Mouse (Mus musculus) hindbrain, embryonic 16.5 days (tissue): Measurements from ENCODE around the gene Tssk3. TPM values are rescaled to one million over a fixed set of nuclear protein-coding genes. Genes with fewer than 3 reads are reported as not detected.

Experiments used
- ATAC-seq: fragments of 200-750 bp; cut with Nextera tagmentation; 2 replicates; pipeline ENCODE4 v1.8.0; 2017; ENCODE audit warnings: moderate TSS enrichment, moderate library complexity
- H3K27ac ChIP-seq: fragments of 300-500 bp; sonication (generic); 2 replicates; pipeline ENCODE4 v1.5.1; 2014; ENCODE audit warnings: low read depth, mild to moderate bottlenecking, control low read depth, low read length, moderate library complexity
- H3K27me3 ChIP-seq: fragments of 300-500 bp; sonication (generic); replicated peaks from 2 replicates; pipeline ENCODE4 v1.6.1; 2014; ENCODE audit warnings: low read length; ENCODE audit not compliant: control insufficient read depth, insufficient read depth
- H3K36me3 ChIP-seq: fragments of 300-500 bp; sonication (generic); 2 replicates; pipeline ENCODE4 v1.6.1; 2014; ENCODE audit warnings: mild to moderate bottlenecking, low read length, moderate library complexity, mixed read lengths; ENCODE audit not compliant: control insufficient read depth, insufficient read depth
- H3K4me1 ChIP-seq: fragments of 300-500 bp; sonication (generic); 2 replicates; pipeline ENCODE4 v1.6.1; 2014; ENCODE audit warnings: low read depth, low read length; ENCODE audit not compliant: control insufficient read depth, insufficient read depth
- H3K4me2 ChIP-seq: fragments of 300-500 bp; sonication (generic); 2 replicates; pipeline ENCODE4 v1.6.1; 2014; ENCODE audit warnings: mild to moderate bottlenecking, low read length, control low read depth, moderate library complexity
- H3K4me3 ChIP-seq: fragments of 300-500 bp; sonication (generic); 2 replicates; pipeline ENCODE4 v1.5.1; 2014; ENCODE audit warnings: mild to moderate bottlenecking, low read length, control low read depth, moderate library complexity
- H3K9ac ChIP-seq: fragments of 300-500 bp; sonication (generic); 2 replicates; pipeline ENCODE4 v1.6.1; 2014; ENCODE audit warnings: low read depth, mild to moderate bottlenecking, control low read depth, low read length, moderate library complexity
- H3K9me3 ChIP-seq: fragments of 300-500 bp; sonication (generic); 2 replicates; pipeline ENCODE4 v1.6.1; 2014; ENCODE audit warnings: mild to moderate bottlenecking, low read length, moderate library complexity; ENCODE audit not compliant: control insufficient read depth
- WGBS: fragments of 180-500 bp; shearing (Covaris S2); extraction: QIAGEN DNeasy Blood & Tissue Kit; methylation state at CpG from one replicate; pipeline ENCODE4 v1.1.7; 2014; 5-methylcytosine and 5-hydroxymethylcytosine counted together
- polyA plus RNA-seq: library from polyadenylated mRNA; unstranded; fragments of >200 nt; fragmentation: Nextera tagmentation; extraction: Ambion mirVana; gene quantifications from 2 replicates; pipeline ENCODE4 v1.2.1, GENCODE M21; 2015

The Tssk3 gene
- polyA plus RNA-seq, 1 experiment from 2014 or later: 0.79 TPM

DNA sequence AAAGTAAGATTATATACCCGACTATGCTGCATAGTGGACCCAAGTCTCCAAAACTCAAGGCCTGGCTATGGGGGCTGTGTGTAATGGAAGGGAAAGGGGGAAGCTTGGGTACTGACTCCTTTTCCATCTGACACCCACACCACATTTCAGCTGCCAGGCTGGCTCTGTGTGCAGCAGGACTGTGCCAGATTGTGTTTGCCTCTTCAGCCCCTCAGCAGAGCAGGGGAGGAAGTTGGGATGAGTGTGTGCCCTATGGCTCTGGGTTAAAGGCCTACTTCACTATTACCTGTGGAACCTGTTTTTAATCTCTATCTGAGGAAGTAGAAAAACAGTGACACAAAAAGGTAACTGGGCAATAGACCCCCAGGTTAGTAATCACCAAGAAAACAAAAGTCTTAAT is 9.7 kb downstream of the Tssk3 start:
- ATAC-seq: no peak
- 92% methylated on average over 1 of the region's 1 CpGs for WGBS
- no peaks in the 10 kb centered on the region for H3K9me3 ChIP-seq
- no peaks in the 10 kb centered on the region for H3K4me1 ChIP-seq
- H3K9ac ChIP-seq: no peak overlapping the region
- no peak overlapping the region for H3K27ac ChIP-seq
- peaks cover 24% of the 10 kb centered on the region for H3K36me3 ChIP-seq
- no peak overlapping the region for H3K4me3 ChIP-seq
- H3K27me3 ChIP-seq: no peaks in the 10 kb centered on the region
- H3K4me2 ChIP-seq: no peak overlapping the region

DNA sequence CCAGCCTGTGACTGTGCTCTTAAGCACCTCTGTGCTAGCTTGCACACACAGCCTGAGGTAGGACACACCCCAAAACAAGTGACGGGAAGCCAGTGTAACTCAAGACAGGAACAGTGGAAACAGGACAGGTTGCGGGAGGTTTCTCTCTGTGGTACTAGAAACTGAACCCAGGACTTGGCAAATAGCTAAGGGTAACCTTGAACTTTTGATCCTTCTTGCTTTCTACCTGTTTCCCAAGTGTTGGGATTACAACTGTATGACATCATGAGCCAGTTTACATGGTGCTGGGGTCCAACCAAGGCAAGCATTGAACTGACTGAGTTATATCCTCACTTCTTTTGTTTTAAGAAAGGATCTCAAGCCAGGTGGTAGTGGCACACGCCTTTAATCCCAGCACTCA is 11.0 kb downstream of the Tssk3 start:
- no peak overlapping the region for H3K4me2 ChIP-seq
- no peak for ATAC-seq

DNA sequence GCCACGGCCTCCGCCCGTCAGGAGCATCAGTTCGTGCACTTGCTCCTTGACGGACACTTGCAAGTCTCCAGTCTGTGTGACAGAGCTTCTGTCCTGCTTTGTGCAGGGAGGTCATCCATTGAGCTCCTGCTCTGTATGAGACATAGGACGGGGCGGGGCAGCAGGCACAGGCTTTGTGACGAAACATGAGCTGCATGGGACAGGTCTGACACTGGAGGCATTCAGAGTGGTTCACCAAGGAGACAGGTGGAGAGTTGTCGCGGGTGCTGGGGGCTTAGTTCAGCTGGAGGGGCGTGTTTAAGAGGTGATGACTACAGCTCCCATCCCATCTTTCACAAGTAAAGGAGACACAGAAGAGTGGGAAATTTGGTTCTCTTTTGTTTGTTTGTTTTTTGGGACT is 14.8 kb downstream of the Tssk3 start:
- Histone ChIP-seq H3K9ac (no peak overlapping the region), H3K27me3 (no peaks in the 10 kb centered on the region), H3K4me1 (no peaks in the 10 kb centered on the region), H3K4me3 (no peak overlapping the region), H3K9me3 (no peaks in the 10 kb centered on the region), H3K4me2 (no peak overlapping the region), H3K36me3 (peaks cover 40% of the 10 kb centered on the region), H3K27ac (no peak overlapping the region)
- 90% methylated on average over 11 of the region's 11 CpGs for WGBS
- ATAC-seq: no peak

More for the DNA sequence above, 11.0 kb downstream of the Tssk3 start:
- Histone ChIP-seq H3K4me3 (no peak overlapping the region), H3K27me3 (no peaks in the 10 kb centered on the region), H3K9ac (no peak overlapping the region), H3K27ac (no peak overlapping the region), H3K36me3 (peaks cover 19% of the 10 kb centered on the region), H3K9me3 (no peaks in the 10 kb centered on the region), H3K4me1 (no peaks in the 10 kb centered on the region)
- WGBS: 93% methylated on average over 3 of the region's 3 CpGs

DNA sequence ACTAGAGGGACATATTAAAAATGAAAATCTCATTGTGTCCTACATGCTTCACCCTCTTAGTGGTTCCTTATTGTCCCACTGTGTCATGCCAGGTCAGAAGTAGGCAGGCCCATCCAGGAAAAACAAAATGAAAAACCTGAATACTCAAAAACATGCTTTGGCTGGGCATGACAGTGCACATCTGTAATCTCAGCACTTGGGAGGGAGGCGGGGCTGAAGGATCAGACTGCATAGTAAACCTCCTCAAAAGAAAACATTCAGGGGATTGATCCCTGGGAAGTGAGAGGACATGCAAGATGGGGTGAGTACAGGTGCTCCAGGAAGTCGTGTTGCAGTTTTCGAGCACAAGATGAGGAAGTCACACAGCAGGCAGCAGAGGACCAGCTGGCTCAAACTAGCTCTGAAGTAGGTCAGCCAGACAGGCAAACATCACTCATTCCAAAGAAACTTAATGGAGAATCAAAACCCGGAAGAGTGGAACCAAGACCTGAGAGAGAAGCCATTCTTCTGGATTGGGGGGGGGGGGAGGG is 26.5 kb downstream of the Tssk3 start:
- Histone ChIP-seq H3K4me2 (no peak overlapping the region), H3K9ac (no peak overlapping the region), H3K27ac (no peak overlapping the region), H3K9me3 (no peaks in the 10 kb centered on the region), H3K4me1 (peaks cover 8% of the 10 kb centered on the region), H3K27me3 (no peaks in the 10 kb centered on the region), H3K4me3 (no peak overlapping the region), H3K36me3 (peaks cover 20% of the 10 kb centered on the region)
- ATAC-seq: no peak
- 86% methylated on average over 4 of the region's 4 CpGs for WGBS

DNA sequence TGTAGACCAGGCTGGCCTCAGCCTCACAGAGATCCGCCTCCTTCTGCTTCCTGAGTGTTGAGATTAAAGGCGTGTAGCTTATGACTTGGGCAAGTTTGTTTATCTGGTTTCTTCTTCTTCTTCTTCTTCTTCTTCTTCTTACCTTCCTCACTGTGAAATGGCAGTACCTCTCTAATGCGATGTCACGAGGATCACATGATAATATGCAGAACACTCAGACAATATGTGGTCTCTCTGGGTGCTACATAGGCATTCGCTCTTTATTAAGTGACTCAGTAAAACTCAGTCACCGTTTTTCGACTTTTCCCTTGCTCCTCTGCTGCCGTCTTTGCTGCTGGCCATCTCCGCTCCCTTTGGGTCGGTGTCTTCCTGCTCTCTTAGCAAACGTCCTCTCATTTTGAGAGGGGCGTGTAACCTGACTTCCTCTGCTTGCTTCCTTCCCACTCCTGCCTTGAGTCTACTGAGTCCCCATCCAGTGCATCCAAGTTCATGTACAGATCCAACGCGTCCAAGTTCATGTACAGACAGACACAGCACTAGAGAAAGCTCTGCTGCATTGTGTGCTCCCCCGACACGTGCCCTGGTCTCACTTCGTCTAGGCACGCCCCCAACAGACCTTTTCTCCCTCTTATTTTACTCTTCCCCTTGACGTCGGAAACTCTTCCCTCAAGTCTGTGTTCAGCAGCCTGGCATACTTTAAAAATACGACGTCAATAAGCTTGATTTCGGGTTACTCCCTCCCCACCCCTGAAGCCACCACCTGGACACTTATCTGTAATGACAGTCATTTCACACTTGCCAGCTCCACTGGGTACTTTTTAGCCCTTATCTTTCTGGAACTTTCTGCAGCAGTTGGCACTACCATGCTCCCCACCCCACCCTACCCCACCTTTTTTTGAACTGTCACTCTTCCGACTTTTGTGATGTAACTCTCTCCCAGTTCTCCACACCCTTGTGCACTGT is 27.4 kb downstream of the Tssk3 start:
- no peak for ATAC-seq
- H3K4me1 ChIP-seq: peaks cover 8% of the 10 kb centered on the region
- 88% methylated on average over 24 of the region's 24 CpGs for WGBS
- no peak overlapping the region for H3K27ac ChIP-seq
- H3K9me3 ChIP-seq: no peaks in the 10 kb centered on the region
- H3K4me2 ChIP-seq: no peak overlapping the region
- no peak overlapping the region for H3K9ac ChIP-seq
- no peaks in the 10 kb centered on the region for H3K27me3 ChIP-seq
- H3K4me3 ChIP-seq: no peak overlapping the region
- H3K36me3 ChIP-seq: peaks cover 15% of the 10 kb centered on the region

DNA sequence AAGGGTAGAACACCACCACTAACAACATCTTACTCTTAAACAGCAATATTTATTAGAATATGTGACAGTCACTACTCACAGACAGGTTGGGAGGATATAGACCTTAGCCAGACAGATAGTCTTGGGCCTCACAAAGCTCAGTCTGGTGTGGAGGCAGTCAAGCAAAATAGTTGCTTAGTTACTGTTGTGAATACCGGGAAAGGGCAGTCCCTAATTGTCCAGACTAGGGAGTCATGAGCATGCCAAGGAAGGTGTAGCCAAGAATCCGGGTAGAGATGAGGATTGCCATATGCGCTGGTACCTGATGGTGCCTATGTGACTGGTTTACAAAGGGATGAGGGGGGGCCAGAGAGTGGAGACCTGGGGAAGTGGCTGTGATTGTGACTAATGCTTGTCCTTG is 28.7 kb downstream of the Tssk3 start:
- ATAC-seq: no peak
- H3K27ac ChIP-seq: peak overlapping the region; percentile 79
- WGBS: 37% methylated on average over 3 of the region's 3 CpGs

DNA sequence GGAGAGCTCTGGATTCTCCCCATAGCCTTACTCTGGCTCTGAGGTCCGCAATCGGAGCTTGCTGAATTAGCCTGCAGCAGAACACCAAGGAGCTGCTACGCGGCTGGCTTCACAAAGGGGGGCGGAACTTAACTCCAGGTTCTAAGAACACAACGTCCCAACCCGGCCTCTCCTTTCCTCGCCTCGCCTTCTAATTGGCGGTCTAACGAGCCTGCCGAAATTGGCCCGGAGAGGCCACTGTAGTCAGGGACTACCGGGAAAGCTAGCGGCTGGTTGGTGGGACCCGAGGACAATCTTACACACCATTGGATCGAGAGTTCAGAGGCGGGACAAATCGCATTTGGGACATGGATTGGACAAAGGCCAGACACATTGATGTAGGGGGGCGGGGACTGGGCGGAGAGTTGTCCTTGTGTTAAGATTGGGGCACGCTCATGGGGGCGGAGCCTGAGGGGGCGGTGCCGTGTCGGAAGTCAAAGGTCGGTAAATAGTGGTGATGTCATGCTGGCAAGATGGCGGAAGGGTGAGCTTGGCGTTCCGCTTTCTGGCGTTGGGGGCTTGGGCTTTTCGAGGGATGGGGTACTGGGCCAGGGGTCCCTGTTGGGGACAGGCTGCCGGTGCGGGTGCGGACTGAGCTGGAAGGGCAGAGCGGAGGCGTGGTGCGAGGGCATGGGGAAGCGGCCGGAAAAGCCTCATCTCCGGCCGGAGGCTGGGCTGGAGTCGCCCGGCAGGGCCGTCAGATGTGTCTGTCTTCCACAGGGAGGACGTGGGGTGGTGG is 29.4 kb downstream of the Tssk3 start, which contains the start of gene Bsdc1:
Gene Bsdc1 (plus strand): TSS at position 399 of the 778 bp plus-strand sequence.
- Histone ChIP-seq H3K36me3 (peaks cover 8% of the 10 kb centered on the region), H3K4me2 (peak within 1 kb of the TSS; percentile 70), H3K27ac (peak within 1 kb of the TSS; percentile 82), H3K4me3 (peak within 1 kb of the TSS; percentile 85), H3K9ac (peak within 1 kb of the TSS; percentile 87), H3K4me1 (peaks cover 8% of the 10 kb centered on the region), H3K9me3 (no peaks in the 10 kb centered on the region), H3K27me3 (no peaks in the 10 kb centered on the region)
- 1% methylated on average over 46 of the region's 46 CpGs for WGBS
- ATAC-seq: peak; percentile 99

More for the DNA sequence above, 28.7 kb downstream of the Tssk3 start:
- peaks cover 8% of the 10 kb centered on the region for H3K36me3 ChIP-seq
- peak overlapping the region; percentile 87 for H3K9ac ChIP-seq
- peaks cover 8% of the 10 kb centered on the region for H3K4me1 ChIP-seq
- no peaks in the 10 kb centered on the region for H3K27me3 ChIP-seq
- H3K4me3 ChIP-seq: peak overlapping the region; percentile 85
- H3K9me3 ChIP-seq: no peaks in the 10 kb centered on the region
- H3K4me2 ChIP-seq: peak overlapping the region; percentile 70

DNA sequence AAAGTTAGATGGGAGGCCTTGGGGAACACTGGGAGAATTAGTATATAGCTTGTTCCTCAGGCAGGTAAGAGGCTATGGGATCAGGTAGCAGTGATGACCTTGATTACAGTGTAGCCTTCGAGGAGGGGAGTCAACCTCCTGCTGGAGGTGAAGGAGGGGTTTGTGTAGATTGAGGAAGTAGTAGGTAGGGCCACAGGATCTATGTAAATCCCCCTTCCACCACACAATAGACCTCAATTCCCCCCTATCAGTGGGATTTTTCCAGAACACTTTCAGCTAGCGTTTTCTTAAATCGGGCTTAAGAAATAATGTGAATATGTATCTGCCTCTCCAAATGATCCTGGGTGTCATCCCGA is 30.0 kb downstream of the Tssk3 start:
- Histone ChIP-seq H3K27ac (peak overlapping the region; percentile 82), H3K9ac (peak overlapping the region; percentile 67), H3K4me1 (peaks cover 8% of the 10 kb centered on the region), H3K4me2 (peak overlapping the region; percentile 65), H3K9me3 (no peaks in the 10 kb centered on the region), H3K27me3 (no peaks in the 10 kb centered on the region), H3K36me3 (peaks cover 3% of the 10 kb centered on the region), H3K4me3 (peak overlapping the region; percentile 44)
- ATAC-seq: peak; percentile 19
- 0% methylated on average over 4 of the region's 4 CpGs for WGBS

DNA sequence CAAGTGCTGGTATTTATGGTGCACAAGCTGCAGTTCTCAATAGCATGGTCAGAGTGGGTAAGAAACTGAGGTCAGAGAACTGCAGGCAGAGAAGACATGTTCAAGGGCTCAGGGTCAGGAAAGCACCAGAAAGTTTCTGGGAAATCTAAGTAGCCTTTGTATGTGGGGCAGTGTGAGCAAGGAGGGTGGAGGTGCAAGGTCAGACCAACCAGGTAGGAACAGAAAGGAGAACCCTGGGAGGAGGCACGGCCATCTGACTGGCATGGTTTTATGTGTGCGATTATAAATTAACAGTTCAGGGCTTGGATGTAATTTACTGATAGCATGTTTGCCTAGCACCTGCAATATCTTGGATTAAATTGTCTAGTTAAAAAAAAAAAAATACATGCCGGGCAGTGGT is 31.1 kb downstream of the Tssk3 start:
- Histone ChIP-seq H3K9me3 (no peaks in the 10 kb centered on the region), H3K4me2 (no peak overlapping the region), H3K4me3 (no peak overlapping the region), H3K36me3 (no peaks in the 10 kb centered on the region), H3K27ac (no peak overlapping the region), H3K4me1 (peaks cover 8% of the 10 kb centered on the region), H3K27me3 (no peaks in the 10 kb centered on the region), H3K9ac (no peak overlapping the region)
- WGBS: 90% methylated on average over 3 of the region's 3 CpGs
- no peak for ATAC-seq
